Mouse (Mus musculus) hindbrain, embryonic 11.5 days (tissue): Measurements from ENCODE around the gene Ubfd1. TPM values are rescaled to one million over a fixed set of nuclear protein-coding genes. Genes with fewer than 3 reads are reported as not detected.

Experiments
- ATAC-seq: fragments of 200-750 bp; cut with Nextera tagmentation; 2 replicates; pipeline ENCODE4 v1.8.0; 2017; ENCODE audit warnings: mild to moderate bottlenecking, moderate TSS enrichment, moderate library complexity; ENCODE audit not compliant: low FRiP score
- DNase-seq: peaks from one replicate; pipeline ENCODE4 v3.0.0-alpha.2; 2015; ENCODE audit warnings: low spot score
- H3K27ac ChIP-seq: fragments of 300-500 bp; sonication (generic); 2 replicates; pipeline ENCODE4 v1.5.1; 2014; ENCODE audit warnings: mild to moderate bottlenecking, low read depth, low read length
- H3K27me3 ChIP-seq: fragments of 300-500 bp; sonication (generic); 2 replicates; pipeline ENCODE4 v1.6.1; 2014; ENCODE audit warnings: mild to moderate bottlenecking, low read length, moderate library complexity, mixed read lengths; ENCODE audit not compliant: control insufficient read depth, insufficient read depth
- H3K36me3 ChIP-seq: fragments of 300-500 bp; sonication (generic); 2 replicates; pipeline ENCODE4 v1.6.1; 2014; ENCODE audit warnings: mild to moderate bottlenecking, low read length, moderate library complexity, mixed read lengths; ENCODE audit not compliant: control insufficient read depth, insufficient read depth
- H3K4me1 ChIP-seq: fragments of 300-500 bp; sonication (generic); replicated peaks from 2 replicates; pipeline ENCODE4 v1.6.1; 2014; ENCODE audit warnings: low read length, mixed read lengths; ENCODE audit not compliant: control insufficient read depth, insufficient read depth
- H3K4me2 ChIP-seq: fragments of 300-500 bp; sonication (generic); replicated peaks from 2 replicates; pipeline ENCODE4 v1.6.1; 2014; ENCODE audit warnings: mild to moderate bottlenecking, low read depth, low read length
- H3K4me3 ChIP-seq: fragments of 300-500 bp; sonication (generic); 2 replicates; pipeline ENCODE4 v1.5.1; 2014; ENCODE audit warnings: low read depth, low read length
- H3K9ac ChIP-seq: fragments of 300-500 bp; sonication (generic); 2 replicates; pipeline ENCODE4 v1.6.1; 2014; ENCODE audit warnings: low read depth, low read length
- H3K9me3 ChIP-seq: fragments of 300-500 bp; sonication (generic); 2 replicates; pipeline ENCODE4 v1.6.1; 2016; ENCODE audit warnings: low read length; ENCODE audit not compliant: control insufficient read depth
- WGBS: fragments of 180-500 bp; shearing (Covaris S2); extraction: QIAGEN DNeasy Blood & Tissue Kit; methylation state at CpG from one replicate; pipeline ENCODE4 v1.1.7; 2014; 5-methylcytosine and 5-hydroxymethylcytosine counted together
- polyA plus RNA-seq: library from polyadenylated mRNA; unstranded; fragments of >200 nt; fragmentation: Nextera tagmentation; extraction: Ambion mirVana; gene quantifications from 2 replicates; pipeline ENCODE4 v1.2.1, GENCODE M21; 2014

Ubfd1 gene
- 94.1 and 94.5 TPM in 2 replicates for polyA plus RNA-seq

GRCm38 (mm10) chr7:122066945-122067516, at the start of gene Ubfd1, which contains the start of gene Ears2:
Gene Ubfd1 (plus strand): TSS chr7:122067175.
Gene Ears2 (minus strand): TSS chr7:122067263.
- Histone ChIP-seq H3K9me3 (no peaks in the 10 kb centered on the region), H3K4me3 (peak within 1 kb of the TSS; percentile 99), H3K9ac (peak within 1 kb of the TSS; percentile 97), H3K4me1 (no peaks in the 10 kb centered on the region), H3K36me3 (peaks cover 3% of the 10 kb centered on the region; the same call in 1 of the 2 replicates), H3K27me3 (no peaks in the 10 kb centered on the region), H3K27ac (peak within 1 kb of the TSS; percentile 91), H3K4me2 (peak within 1 kb of the TSS; percentile 80)
- peak; percentile 99 for ATAC-seq
- under 1% methylated on average over 44 of the region's 60 CpGs for WGBS
- peak; percentile 98 for DNase-seq

GRCm38 (mm10) chr7:122018247-122018646, 48.7 kb upstream of the Ubfd1 start:
- 0 out of 2 replicates have a peak overlapping the region, but pooled peaks have one; percentile 9 for H3K4me2 ChIP-seq

DNA sequence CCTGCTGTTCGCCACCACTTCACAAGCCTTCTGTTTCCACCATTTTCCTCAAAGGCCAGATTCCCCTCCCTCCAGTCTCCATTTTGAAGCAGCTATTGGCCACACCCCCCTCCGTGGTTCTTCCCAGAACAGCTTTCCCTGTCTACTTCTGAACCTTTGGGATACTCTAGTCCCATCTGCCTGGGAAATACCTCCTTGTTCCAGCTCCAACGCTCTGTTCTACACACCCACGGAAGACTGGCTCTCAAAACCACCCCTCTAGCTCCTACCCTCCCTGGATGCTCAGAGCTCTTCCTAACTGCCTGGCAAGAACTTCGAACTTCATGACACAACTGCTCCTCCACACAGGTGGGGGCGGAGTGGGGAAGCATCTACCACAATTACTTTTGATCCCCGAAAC, 48.0 kb upstream of the Ubfd1 start:
- Histone ChIP-seq H3K27ac (no peak overlapping the region), H3K9me3 (no peaks in the 10 kb centered on the region), H3K4me1 (no peaks in the 10 kb centered on the region; the same call in 1 of the 2 replicates), H3K36me3 (no peaks in the 10 kb centered on the region), H3K9ac (no peak overlapping the region), H3K4me3 (no peak overlapping the region), H3K4me2 (peak overlapping the region; percentile 14; the same call in 1 of the 2 replicates), H3K27me3 (no peaks in the 10 kb centered on the region)
- 92% methylated on average over 7 of the region's 7 CpGs for WGBS
- ATAC-seq = no peak
- no peak for DNase-seq

More at GRCm38 (mm10) chr7:122018247-122018646, 48.7 kb upstream of the Ubfd1 start:
- no peak for DNase-seq
- no peak overlapping the region for H3K27ac ChIP-seq
- no peaks in the 10 kb centered on the region; the same call in 1 of the 2 replicates for H3K4me1 ChIP-seq
- H3K36me3 ChIP-seq = no peaks in the 10 kb centered on the region
- H3K4me3 ChIP-seq = no peak overlapping the region
- 80% methylated on average over 3 of the region's 3 CpGs for WGBS
- no peak overlapping the region for H3K9ac ChIP-seq
- H3K27me3 ChIP-seq = no peaks in the 10 kb centered on the region
- no peak for ATAC-seq
- H3K9me3 ChIP-seq = no peaks in the 10 kb centered on the region

DNA sequence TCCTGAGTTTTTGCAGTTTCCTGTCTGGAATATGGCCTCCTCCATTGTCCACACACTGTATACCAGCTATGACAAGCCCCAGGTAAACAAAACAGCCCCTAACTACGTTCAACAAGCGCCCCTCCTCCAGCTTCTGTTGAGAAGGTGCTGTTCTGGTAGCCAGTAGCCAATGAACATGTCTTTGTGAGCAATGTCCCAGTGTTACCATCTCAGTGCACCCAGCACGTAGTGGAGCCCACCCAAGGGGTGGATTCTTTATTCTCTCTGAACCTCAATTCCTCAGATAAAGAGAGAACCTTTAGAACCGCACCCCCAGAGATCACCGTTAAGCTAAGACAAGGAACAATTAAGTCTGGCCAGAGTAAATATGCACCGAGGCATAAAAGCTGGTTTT, 46.7 kb upstream of the Ubfd1 start:
- 4% methylated on average over 6 of the region's 6 CpGs for WGBS
- no peaks in the 10 kb centered on the region for H3K36me3 ChIP-seq
- H3K4me3 ChIP-seq = peak overlapping the region; percentile 66
- H3K9ac ChIP-seq = peak overlapping the region; percentile 74
- no peaks in the 10 kb centered on the region for H3K9me3 ChIP-seq
- H3K27me3 ChIP-seq = no peaks in the 10 kb centered on the region
- DNase-seq (no peak), ATAC-seq (peak; percentile 58)
- peak overlapping the region; percentile 65 for H3K4me2 ChIP-seq
- H3K27ac ChIP-seq = peak overlapping the region; percentile 85
- no peaks in the 10 kb centered on the region; the same call in 1 of the 2 replicates for H3K4me1 ChIP-seq

DNA sequence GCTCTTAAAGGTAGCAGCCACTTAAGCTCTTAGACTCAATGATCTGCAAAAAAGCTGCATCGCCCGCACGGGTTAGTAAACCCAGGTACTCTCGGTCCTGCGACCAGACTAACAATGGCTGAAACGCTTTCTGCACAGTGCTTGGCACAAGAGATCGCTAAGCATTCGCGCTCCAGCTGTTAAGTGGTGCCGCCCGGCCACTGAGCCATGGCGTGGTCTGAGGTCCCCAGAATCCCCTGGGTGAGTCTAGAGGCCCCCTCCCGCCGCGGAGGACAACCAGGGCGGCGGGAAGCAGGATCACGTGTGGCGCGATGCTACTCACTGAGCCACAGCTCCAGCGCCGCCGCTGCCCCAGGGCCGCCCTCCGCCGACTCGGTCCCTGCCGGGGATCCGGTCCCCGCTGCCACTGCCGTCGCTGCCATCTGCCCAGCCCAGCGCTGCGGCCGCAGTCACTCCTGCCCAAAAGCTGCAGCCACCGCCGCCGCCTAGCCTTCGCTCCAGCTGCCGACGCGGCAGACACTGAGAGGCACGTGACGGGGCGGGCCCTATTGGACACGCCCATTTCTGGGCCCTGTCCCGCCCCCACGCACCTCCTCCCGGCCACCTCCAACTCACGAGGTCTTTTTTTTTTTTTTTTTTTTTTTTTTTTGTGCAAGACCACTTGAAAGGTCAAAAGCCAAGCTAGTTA, 46.2 kb upstream of the Ubfd1 start, which contains the start of gene Gga2:
Gene Gga2, minus strand, starts transcription at position 556 of the 688 bp plus-strand sequence.
- Histone ChIP-seq H3K4me3 (peak within 1 kb of the TSS; percentile 66), H3K36me3 (no peaks in the 10 kb centered on the region), H3K4me2 (peak within 1 kb of the TSS; percentile 65), H3K4me1 (no peaks in the 10 kb centered on the region; the same call in 1 of the 2 replicates), H3K9ac (peak within 1 kb of the TSS; percentile 74), H3K27ac (peak within 1 kb of the TSS; percentile 85), H3K27me3 (no peaks in the 10 kb centered on the region), H3K9me3 (no peaks in the 10 kb centered on the region)
- DNase-seq (peak; percentile 91), ATAC-seq (peak; percentile 88)
- WGBS = under 1% methylated on average over 50 of the region's 50 CpGs

DNA sequence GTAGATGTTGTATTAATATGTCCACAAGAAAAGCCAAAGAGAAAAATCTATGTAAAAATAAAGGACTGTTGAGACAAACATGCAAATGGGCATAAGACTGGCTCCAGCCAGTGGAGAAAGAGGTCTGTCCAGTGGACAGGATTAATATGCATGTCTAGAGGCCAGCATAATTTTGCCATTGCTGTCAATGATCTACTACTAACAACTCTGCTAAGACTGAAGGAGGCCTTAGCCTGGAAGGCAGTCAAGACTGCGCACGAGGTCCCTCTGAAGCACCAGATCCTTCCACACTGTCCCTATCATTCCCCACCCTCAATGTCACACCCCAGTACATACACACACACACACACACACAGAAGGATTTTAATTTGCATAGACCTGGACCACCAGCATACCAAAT, 44.8 kb upstream of the Ubfd1 start:
- no peak for ATAC-seq

DNA sequence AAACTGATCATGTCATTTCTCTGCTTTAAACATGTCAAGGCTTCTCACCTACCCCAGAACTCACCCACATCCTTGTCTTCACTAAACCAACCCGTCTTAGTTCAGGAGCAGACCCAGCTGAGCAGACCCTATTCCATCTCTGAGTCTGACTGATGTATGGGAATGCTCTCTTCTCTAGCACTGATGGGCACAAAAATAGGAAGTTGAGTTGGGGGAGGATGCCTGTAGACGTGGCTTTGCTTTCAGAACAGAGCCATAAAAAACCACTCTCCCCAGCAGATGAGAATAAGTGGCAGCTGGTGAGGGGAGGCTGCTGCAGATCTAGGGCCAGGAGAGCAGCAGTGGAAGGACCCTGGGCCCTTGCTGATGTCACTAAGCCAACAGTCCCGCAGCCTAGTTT, 33.6 kb upstream of the Ubfd1 start:
- WGBS = 81% methylated on average over 3 of the region's 3 CpGs
- no peaks in the 10 kb centered on the region for H3K27me3 ChIP-seq
- H3K4me2 ChIP-seq = no peak overlapping the region
- no peak for DNase-seq
- no peaks in the 10 kb centered on the region for H3K9me3 ChIP-seq
- ATAC-seq = no peak
- no peaks in the 10 kb centered on the region for H3K4me1 ChIP-seq
- H3K9ac ChIP-seq = no peak overlapping the region
- H3K4me3 ChIP-seq = no peak overlapping the region
- H3K27ac ChIP-seq = no peak overlapping the region
- H3K36me3 ChIP-seq = no peaks in the 10 kb centered on the region

More for the DNA sequence above, 44.8 kb upstream of the Ubfd1 start:
- Histone ChIP-seq H3K27me3 (no peaks in the 10 kb centered on the region), H3K27ac (no peak overlapping the region), H3K36me3 (no peaks in the 10 kb centered on the region), H3K4me1 (no peaks in the 10 kb centered on the region), H3K9me3 (no peaks in the 10 kb centered on the region), H3K9ac (no peak overlapping the region), H3K4me3 (no peak overlapping the region), H3K4me2 (no peak overlapping the region)
- 95% methylated on average over 2 of the region's 2 CpGs for WGBS
- no peak for DNase-seq

DNA sequence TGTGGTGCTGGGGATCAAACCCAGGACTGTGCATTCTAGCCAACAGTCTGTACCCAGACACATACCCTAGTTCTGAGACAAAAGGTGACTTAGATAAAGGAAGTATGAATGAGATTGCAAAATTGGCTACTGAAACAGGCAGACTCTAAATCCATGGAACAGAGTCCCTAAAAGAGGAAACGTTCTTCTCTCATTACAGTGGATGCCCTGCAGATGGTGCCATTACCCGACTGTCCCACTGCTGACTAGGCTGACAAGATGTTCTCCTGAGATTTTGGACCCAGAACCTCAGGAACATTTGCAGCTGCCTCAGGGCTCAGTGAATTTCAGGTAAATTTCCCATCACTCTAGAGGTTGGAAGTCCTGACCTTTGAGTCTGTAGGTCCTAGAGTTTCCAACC, 32.6 kb upstream of the Ubfd1 start:
- Histone ChIP-seq H3K36me3 (no peaks in the 10 kb centered on the region), H3K4me2 (no peak overlapping the region), H3K9ac (no peak overlapping the region), H3K9me3 (no peaks in the 10 kb centered on the region), H3K27ac (no peak overlapping the region), H3K27me3 (no peaks in the 10 kb centered on the region), H3K4me1 (no peaks in the 10 kb centered on the region), H3K4me3 (no peak overlapping the region)
- WGBS = 39% methylated on average over 2 of the region's 2 CpGs
- ATAC-seq (no peak), DNase-seq (no peak)
